Mouse (Mus musculus) liver, embryonic 15.5 days (tissue): ENCODE results near the gene Tmem238l. TPM values are rescaled to one million over a fixed set of nuclear protein-coding genes. Genes with fewer than 3 reads are reported as not detected.

Source experiments
- ATAC-seq: fragments of 200-750 bp; cut with Nextera tagmentation; 2 replicates; pipeline ENCODE4 v1.8.0; 2017; ENCODE audit warnings: moderate number of reproducible peaks, mild to moderate bottlenecking, moderate library complexity; ENCODE audit not compliant: insufficient read depth
- H3K27ac ChIP-seq: fragments of 300-500 bp; sonication (generic); replicated peaks from 2 replicates; pipeline ENCODE4 v1.5.1; 2015; ENCODE audit warnings: mild to moderate bottlenecking, inconsistent platforms
- H3K27me3 ChIP-seq: fragments of 300-500 bp; sonication (generic); 2 replicates; pipeline ENCODE4 v1.6.1; 2015; ENCODE audit warnings: mild to moderate bottlenecking, inconsistent platforms
- H3K36me3 ChIP-seq: fragments of 300-500 bp; sonication (generic); replicated peaks from 2 replicates; pipeline ENCODE4 v1.6.1; 2015; ENCODE audit warnings: moderate library complexity, mild to moderate bottlenecking, inconsistent platforms
- H3K4me1 ChIP-seq: fragments of 300-500 bp; sonication (generic); replicated peaks from 2 replicates; pipeline ENCODE4 v1.6.1; 2015; ENCODE audit warnings: inconsistent platforms
- H3K4me2 ChIP-seq: fragments of 300-500 bp; sonication (generic); 2 replicates; pipeline ENCODE4 v1.6.1; 2015; ENCODE audit warnings: moderate library complexity, mild to moderate bottlenecking, inconsistent platforms
- H3K4me3 ChIP-seq: fragments of 300-500 bp; sonication (generic); replicated peaks from 2 replicates; pipeline ENCODE4 v1.5.1; 2015; ENCODE audit warnings: mild to moderate bottlenecking, inconsistent platforms
- H3K9ac ChIP-seq: fragments of 300-500 bp; sonication (generic); 2 replicates; pipeline ENCODE4 v1.6.1; 2015; ENCODE audit warnings: moderate library complexity, mild to moderate bottlenecking, inconsistent platforms
- H3K9me3 ChIP-seq: fragments of 300-500 bp; sonication (generic); replicated peaks from 2 replicates; pipeline ENCODE4 v1.6.1; 2016; ENCODE audit warnings: inconsistent platforms
- WGBS: fragments of 180-500 bp; shearing (Covaris S2); methylation state at CpG from one replicate; pipeline ENCODE4 v1.1.7; 2015; ENCODE audit warnings: mixed read lengths; ENCODE audit not compliant: insufficient replicate concordance; 5-methylcytosine and 5-hydroxymethylcytosine counted together
- polyA plus RNA-seq: library from polyadenylated mRNA; unstranded; fragments of >200 nt; fragmentation: Nextera tagmentation; extraction: Ambion mirVana; gene quantifications from 2 replicates; pipeline ENCODE4 v1.2.1, GENCODE M21; 2015

Gene Tmem238l
- polyA plus RNA-seq, 1 experiment from 2014 or later: not detected

DNA sequence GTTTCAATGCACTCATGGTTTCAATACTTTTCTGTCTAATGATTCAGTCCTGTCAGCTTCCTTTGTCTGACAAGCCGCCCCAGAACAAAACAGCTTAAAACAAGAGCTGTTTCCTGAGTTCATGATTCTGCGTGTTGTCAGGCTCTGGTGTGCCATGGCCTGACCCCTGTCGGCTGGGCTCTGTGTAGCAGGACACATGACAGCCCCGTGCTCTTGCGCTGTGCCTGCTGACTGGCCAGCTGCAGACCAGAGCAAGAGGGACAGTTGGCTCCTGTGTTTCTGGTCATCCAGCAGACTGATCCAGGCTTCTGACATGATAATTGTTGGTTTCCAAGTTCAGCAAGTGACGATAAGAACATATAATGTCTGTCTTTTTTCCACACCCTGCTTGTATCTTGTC lies 26.4 kb downstream of the Tmem238l start:
- Histone ChIP-seq H3K27ac (no peak overlapping the region), H3K9me3 (no peaks in the 10 kb centered on the region), H3K4me3 (no peak overlapping the region), H3K27me3 (peaks cover 18% of the 10 kb centered on the region), H3K9ac (no peak overlapping the region), H3K4me1 (peaks cover 6% of the 10 kb centered on the region; the same call in 1 of the 2 replicates), H3K36me3 (no peaks in the 10 kb centered on the region), H3K4me2 (no peak overlapping the region)
- ATAC-seq: no peak
- WGBS: 32% methylated on average over 6 of the region's 6 CpGs

DNA sequence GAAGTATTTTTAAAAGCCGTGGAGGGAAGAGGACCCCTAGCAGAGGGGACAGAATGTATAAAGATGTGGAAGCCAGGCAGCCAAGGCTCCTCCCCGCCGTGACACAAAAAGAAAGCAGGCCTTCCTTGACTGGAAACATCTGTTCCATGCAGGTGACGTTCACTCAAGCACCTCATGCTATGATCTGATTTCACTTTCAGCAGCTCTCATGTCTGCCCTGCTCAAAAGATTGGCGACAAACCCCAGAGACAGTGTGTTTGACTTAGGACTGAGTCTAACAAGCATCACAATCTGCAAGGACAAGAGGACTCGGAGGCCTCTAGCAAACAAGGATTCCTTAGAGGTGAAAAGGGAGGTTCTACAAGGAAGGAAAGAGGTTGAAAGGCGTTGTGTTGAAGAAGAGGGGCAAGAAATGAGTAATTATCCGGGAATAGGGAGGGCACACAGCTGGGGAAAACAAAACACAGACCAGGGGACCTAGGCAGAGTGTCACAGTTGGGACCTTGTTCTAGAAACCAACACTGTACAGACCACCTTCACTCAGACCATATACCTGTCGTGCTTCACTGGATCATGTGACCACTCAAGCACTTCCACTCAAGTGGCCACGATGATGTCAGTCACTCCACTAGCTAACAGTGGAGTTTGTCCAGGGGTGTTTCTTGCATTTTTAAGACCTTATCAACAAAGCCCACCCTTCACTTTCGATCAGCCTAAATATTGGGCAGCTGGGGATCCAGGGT lies 27.2 kb downstream of the Tmem238l start:
- Histone ChIP-seq H3K4me3 (no peak overlapping the region), H3K4me1 (peaks cover 6% of the 10 kb centered on the region; the same call in 1 of the 2 replicates), H3K27me3 (peaks cover 18% of the 10 kb centered on the region), H3K9ac (no peak overlapping the region), H3K36me3 (no peaks in the 10 kb centered on the region), H3K9me3 (no peaks in the 10 kb centered on the region), H3K27ac (no peak overlapping the region), H3K4me2 (no peak overlapping the region)
- ATAC-seq: no peak
- WGBS: 46% methylated on average over 11 of the region's 11 CpGs

DNA sequence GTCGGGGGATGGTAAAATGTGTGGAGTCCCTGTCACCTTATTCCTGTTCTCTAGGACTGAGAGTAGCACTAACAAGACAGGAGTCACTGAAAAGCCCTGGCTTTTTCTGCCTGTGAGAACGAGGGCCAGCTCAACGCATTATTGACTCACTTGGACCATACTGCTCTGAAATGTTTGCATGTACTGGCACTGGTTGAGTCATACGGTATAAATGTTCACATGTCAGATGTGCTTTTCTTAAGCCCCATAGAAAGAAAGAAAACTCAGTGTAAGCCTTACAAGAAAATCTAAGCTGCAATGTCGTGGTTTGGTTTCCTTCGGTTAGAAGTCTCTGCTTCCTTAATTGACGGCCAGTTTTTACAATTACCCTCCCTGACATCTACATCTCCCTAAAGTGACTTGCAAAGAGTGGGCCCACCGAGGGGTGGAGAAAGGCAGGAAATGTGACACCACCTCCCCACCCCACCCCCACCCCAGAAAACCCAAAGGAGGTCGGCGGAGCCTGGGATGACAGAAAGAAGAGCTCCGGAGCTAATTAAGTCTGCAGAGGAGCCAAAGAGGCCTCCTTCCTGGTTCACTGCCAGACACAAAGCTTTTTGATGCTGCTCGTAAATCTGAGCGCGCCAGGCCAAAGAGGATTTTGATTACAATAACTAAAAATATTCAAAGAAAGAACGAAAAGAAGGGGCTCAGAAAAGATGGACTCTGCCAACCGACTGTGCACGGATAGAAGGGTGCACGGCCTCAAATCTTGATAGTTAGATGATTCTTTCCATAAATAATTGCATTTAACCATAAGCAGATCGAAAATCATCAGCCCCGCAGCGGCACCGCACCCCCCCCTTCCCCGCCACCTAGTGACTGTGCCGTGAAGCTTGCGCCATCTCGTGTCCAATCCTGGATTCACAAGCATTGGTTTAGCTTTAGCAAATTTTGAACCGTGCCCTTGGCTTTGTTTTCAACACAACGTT lies 28.0 kb downstream of the Tmem238l start:
- 6% methylated on average over 28 of the region's 28 CpGs for WGBS
- peaks cover 6% of the 10 kb centered on the region; the same call in 1 of the 2 replicates for H3K4me1 ChIP-seq
- H3K27ac ChIP-seq: no peak overlapping the region
- ATAC-seq: no peak
- H3K36me3 ChIP-seq: no peaks in the 10 kb centered on the region
- H3K4me2 ChIP-seq: peak overlapping the region; percentile 64
- peaks cover 18% of the 10 kb centered on the region for H3K27me3 ChIP-seq
- H3K9ac ChIP-seq: peak overlapping the region; percentile 15; the same call in 1 of the 2 replicates
- no peaks in the 10 kb centered on the region for H3K9me3 ChIP-seq
- H3K4me3 ChIP-seq: peak overlapping the region; percentile 53

DNA sequence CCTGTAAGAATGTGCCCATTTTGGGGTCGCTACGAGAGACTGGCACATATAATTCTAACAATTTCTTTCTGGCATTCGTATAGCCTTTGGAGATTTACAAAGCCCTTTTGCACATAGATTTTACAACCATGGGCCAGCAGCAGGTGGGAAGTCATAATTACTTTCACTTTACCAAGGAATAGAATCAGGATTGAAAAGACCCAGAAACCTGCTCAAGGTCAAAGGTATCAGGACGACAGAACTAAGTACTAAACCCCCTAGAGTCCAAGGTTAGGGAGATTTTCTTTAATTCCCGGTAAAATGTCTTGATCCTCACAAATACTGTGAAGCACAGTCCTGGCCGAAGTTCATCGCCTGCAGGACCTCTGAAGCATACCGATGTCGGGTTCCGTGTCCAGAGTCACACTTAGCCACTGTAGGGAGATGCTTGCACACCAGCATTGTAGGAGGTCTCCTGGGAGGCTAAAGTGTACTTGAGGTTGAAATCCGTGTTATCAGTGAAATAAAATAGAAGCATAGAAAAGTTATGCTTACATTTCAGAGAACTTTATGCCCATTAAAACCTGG lies 28.8 kb downstream of the Tmem238l start:
- no peaks in the 10 kb centered on the region for H3K36me3 ChIP-seq
- H3K4me2 ChIP-seq: peak overlapping the region; percentile 64
- H3K27ac ChIP-seq: no peak overlapping the region
- H3K4me1 ChIP-seq: peaks cover 6% of the 10 kb centered on the region; the same call in 1 of the 2 replicates
- H3K4me3 ChIP-seq: peak overlapping the region; percentile 53
- WGBS: 22% methylated on average over 11 of the region's 11 CpGs
- ATAC-seq: no peak
- peaks cover 18% of the 10 kb centered on the region for H3K27me3 ChIP-seq
- no peaks in the 10 kb centered on the region for H3K9me3 ChIP-seq
- H3K9ac ChIP-seq: peak overlapping the region; percentile 15; the same call in 1 of the 2 replicates

DNA sequence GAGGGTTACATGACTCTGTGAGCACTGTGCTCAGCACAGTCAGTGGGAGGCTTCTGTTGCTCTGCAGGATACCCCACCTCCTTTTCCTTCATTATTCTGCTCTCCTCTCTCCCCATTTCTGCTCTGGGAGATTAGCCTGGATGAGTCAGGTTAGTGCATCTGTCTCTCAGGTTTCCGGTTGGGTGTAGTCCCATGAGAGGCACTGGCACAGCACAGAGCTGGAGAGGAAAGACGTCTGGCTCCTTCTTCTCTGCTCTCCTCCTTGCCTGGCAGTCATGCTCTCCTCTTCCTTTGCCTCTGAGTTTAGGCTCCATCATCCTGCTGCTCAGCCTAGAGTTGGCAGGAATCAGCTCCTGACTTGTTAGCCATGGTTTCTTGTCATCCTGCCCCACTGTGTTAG lies 35.7 kb downstream of the Tmem238l start:
- WGBS: 55% methylated on average over 2 of the region's 2 CpGs
- Histone ChIP-seq H3K36me3 (no peaks in the 10 kb centered on the region), H3K9ac (no peak overlapping the region), H3K27ac (no peak overlapping the region), H3K4me1 (no peaks in the 10 kb centered on the region), H3K9me3 (no peaks in the 10 kb centered on the region), H3K4me3 (no peak overlapping the region), H3K4me2 (no peak overlapping the region), H3K27me3 (no peaks in the 10 kb centered on the region)
- ATAC-seq: no peak

DNA sequence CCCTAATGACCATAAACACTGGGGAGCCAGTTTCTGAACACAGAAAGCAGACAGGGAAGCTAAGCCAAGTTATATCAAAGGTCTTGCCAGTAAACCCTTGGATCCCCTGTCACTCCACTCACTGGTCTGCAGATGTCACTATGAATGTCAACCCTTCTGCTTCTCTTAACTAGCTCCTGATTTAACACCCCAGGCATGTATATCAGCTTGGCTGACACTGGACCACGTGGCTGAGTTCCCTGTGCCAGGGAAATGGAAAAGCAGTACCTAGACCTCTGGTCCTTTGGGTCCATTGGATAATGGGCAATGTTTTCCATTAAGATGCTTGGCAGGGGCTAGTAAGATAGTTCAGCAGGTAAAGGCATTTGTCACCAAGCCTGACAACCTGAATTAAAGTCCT lies 37.2 kb downstream of the Tmem238l start:
- no peak overlapping the region for H3K9ac ChIP-seq
- 32% methylated on average over 1 of the region's 1 CpGs for WGBS
- ATAC-seq: no peak
- H3K27me3 ChIP-seq: no peaks in the 10 kb centered on the region
- no peak overlapping the region for H3K27ac ChIP-seq
- no peaks in the 10 kb centered on the region for H3K36me3 ChIP-seq
- no peak overlapping the region for H3K4me3 ChIP-seq
- no peaks in the 10 kb centered on the region for H3K4me1 ChIP-seq
- no peak overlapping the region for H3K4me2 ChIP-seq
- no peaks in the 10 kb centered on the region for H3K9me3 ChIP-seq

DNA sequence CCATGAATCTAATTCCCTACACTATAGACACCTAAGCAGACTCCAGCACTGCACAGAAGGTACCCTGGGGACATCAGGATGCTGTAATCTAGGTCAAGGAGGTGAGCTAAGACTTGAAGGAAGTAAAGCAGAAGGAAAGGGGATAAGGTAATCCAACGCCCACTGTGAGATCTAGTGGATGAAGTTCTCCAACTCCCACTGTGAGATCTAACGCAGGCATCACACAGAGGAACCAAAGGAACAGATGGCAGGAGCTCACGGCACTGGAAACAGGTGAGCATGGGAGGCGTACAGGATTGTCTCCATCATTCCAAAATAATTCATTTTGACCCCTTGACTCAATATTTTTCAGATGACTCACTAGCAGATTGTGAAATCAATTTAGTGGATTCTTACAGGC lies 40.0 kb downstream of the Tmem238l start:
- no peaks in the 10 kb centered on the region for H3K27me3 ChIP-seq
- 58% methylated on average over 4 of the region's 4 CpGs for WGBS
- no peak for ATAC-seq

DNA sequence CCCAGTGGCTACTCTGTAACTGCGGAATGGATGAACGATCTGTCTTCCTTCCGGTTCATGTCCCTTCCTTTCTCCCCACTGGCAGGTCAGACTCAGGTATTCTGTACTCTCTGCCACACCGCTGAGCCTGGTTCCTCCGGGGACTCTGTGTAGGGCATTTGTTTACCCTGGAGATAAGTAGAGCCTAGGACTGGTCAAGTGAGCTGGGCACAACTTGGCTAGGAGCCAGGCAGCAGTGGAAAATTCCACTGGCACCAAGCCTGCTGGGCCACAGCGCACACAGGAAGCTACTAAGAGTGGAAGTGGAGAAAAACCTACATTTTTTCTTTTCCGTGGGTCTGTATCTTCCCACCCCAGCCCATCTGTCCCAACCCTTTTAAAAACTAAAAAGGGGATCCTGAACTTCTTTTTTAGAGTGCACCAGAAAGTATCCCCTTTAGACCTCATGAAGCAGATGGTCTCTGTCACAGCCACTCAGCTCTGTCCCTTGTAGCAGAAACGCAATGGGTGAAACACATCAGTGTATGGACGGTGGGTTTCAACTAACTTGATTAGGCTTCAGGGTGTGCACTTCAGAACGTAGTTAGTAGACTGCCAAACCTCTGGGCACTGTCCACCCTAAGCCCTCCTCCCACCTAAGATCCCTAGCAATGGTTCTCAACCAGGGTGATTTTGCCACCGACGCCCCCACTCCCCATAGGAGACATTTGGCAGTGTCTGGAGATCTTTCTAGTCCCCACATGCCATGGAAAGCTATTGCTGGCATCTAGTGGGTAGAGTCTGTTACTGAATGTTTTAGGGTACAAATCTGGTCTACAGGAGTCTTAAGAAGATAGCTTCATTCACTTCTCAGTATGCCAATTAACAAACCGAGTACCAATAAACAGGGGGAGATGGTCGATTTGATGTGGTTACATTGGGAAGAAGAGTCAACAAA lies 42.3 kb downstream of the Tmem238l start:
- Histone ChIP-seq H3K27ac (no peak overlapping the region), H3K9me3 (no peaks in the 10 kb centered on the region), H3K4me2 (no peak overlapping the region), H3K4me1 (no peaks in the 10 kb centered on the region), H3K27me3 (no peaks in the 10 kb centered on the region), H3K36me3 (no peaks in the 10 kb centered on the region), H3K9ac (no peak overlapping the region), H3K4me3 (no peak overlapping the region)
- ATAC-seq: no peak
- 57% methylated on average over 14 of the region's 14 CpGs for WGBS

More for the DNA sequence above, 40.0 kb downstream of the Tmem238l start:
- H3K4me2 ChIP-seq: no peak overlapping the region
- no peak overlapping the region for H3K27ac ChIP-seq
- no peaks in the 10 kb centered on the region for H3K9me3 ChIP-seq
- H3K4me3 ChIP-seq: no peak overlapping the region
- H3K36me3 ChIP-seq: no peaks in the 10 kb centered on the region
- no peak overlapping the region for H3K9ac ChIP-seq
- H3K4me1 ChIP-seq: no peaks in the 10 kb centered on the region

DNA sequence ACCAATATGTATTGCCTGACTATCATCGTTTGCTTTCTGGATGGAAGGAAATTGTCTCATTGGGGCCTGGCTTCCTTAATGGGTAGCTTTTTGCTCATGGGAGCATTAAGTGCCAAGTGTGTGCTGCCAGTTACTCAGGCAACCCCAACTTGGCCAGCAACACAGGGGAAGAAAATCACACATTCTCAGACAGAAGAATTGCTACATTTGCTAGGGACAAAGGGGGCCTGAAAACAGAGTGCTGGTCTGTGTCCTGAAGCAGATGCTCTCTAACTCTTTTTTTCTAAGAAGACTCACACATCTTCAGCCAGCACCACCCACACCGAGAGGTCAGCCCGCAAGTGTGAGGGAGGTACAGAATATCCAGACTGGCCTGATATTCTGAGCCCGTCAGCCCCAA lies 44.2 kb downstream of the Tmem238l start:
- Histone ChIP-seq H3K36me3 (no peaks in the 10 kb centered on the region), H3K9ac (no peak overlapping the region), H3K9me3 (no peaks in the 10 kb centered on the region), H3K27ac (no peak overlapping the region), H3K4me1 (no peaks in the 10 kb centered on the region), H3K4me3 (no peak overlapping the region), H3K27me3 (no peaks in the 10 kb centered on the region), H3K4me2 (no peak overlapping the region)
- no peak for ATAC-seq
- WGBS: 63% methylated on average over 4 of the region's 4 CpGs

DNA sequence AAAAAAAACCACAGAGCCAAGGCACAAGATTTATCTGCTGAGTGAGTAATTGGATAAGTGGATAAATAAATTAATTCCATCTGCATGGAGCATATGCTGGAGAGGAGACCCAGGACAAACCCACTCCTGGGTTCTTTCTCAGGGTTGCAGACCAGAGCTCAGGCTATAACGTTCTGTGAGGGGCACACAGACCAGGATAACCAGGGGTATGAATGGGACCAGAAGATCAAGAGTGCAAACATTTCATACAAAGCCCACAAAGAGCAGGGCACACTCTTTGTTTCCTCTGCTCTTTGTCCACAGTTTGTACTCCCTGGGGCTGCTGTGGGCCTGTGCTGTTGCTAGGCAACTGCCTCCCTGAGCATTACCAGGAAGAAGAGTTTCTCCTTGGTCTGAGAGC lies 45.3 kb downstream of the Tmem238l start:
- no peak for ATAC-seq
- Histone ChIP-seq H3K9me3 (no peaks in the 10 kb centered on the region), H3K9ac (no peak overlapping the region), H3K27ac (no peak overlapping the region), H3K4me1 (no peaks in the 10 kb centered on the region), H3K4me3 (no peak overlapping the region), H3K36me3 (no peaks in the 10 kb centered on the region), H3K4me2 (no peak overlapping the region), H3K27me3 (no peaks in the 10 kb centered on the region)
- WGBS: 58% methylated on average over 1 of the region's 1 CpGs
